In genomic region chr10:80265149-80265486, GRCm38 (mm10) we compare ENCODE assay signal across 8 mouse cellular contexts. TPM values are rescaled to one million over a fixed set of nuclear protein-coding genes. Genes with fewer than 3 reads are reported as not detected.
DNase-seq lines count a peak whose midpoint lies in the region; ATAC-seq and TF ChIP-seq lines count a peak whose summit lies in the region.

No protein-coding gene starts in this region.

- peak overlapping the region; percentile 42 for H3ac ChIP-seq in myocyte (ENCODE audit: control insufficient read depth, insufficient read length)

- no peaks in the 10 kb centered on the region for H3K27me3 ChIP-seq in kidney, postnatal 0 days (ENCODE audit: insufficient read depth, low read length)
- no peaks in the 10 kb centered on the region for H3K27me3 ChIP-seq in embryonic facial prominence, embryonic 11.5 days (ENCODE audit: control insufficient read depth, insufficient read depth, low read length)
- no peaks in the 10 kb centered on the region for H3K27me3 ChIP-seq in intestine, embryonic 14.5 days (replicated peaks; ENCODE audit: control insufficient read depth, insufficient read depth, low read length)
- no peaks in the 10 kb centered on the region for H3K27me3 ChIP-seq in myocyte (ENCODE audit: control insufficient read depth, insufficient read depth, insufficient read length)

- no peak for ATAC-seq in kidney, postnatal 0 days (replicated peaks; ENCODE audit: low FRiP score, low read depth)
- peak; percentile 7 for ATAC-seq in embryonic facial prominence, embryonic 11.5 days (replicated peaks; ENCODE audit: insufficient number of reproducible peaks, low FRiP score, low TSS enrichment, low read depth)
- no peak for ATAC-seq in intestine, embryonic 14.5 days (replicated peaks; ENCODE audit: low FRiP score, low TSS enrichment, low read depth)

- H3K4me1 ChIP-seq in kidney, postnatal 0 days (replicated peaks; ENCODE audit: insufficient read depth, low read length) = peaks cover 19% of the 10 kb centered on the region
- H3K4me1 ChIP-seq in embryonic facial prominence, embryonic 11.5 days (ENCODE audit: control insufficient read depth, insufficient read depth, low read length) = peaks cover 3% of the 10 kb centered on the region
- H3K4me1 ChIP-seq in intestine, embryonic 14.5 days (replicated peaks; ENCODE audit: control insufficient read depth, insufficient read depth, low read length) = peaks cover 42% of the 10 kb centered on the region

- TF ChIP-seq CTCF in kidney, postnatal 0 days (IDR thresholded peaks at IDR 0.05; ENCODE audit: low read depth) = no peak

- H3K4me2 ChIP-seq in kidney, postnatal 0 days (ENCODE audit: low read length) = peak overlapping the region; percentile 80
- peak overlapping the region; percentile 35 for H3K4me2 ChIP-seq in embryonic facial prominence, embryonic 11.5 days (ENCODE audit: low read depth, low read length)
- H3K4me2 ChIP-seq in intestine, embryonic 14.5 days (ENCODE audit: low read length) = peak overlapping the region; percentile 92
- H3K4me2 ChIP-seq in myocyte (ENCODE audit: low read depth) = peak overlapping the region; percentile 92

- peak overlapping the region; percentile 87 for H3K4me3 ChIP-seq in kidney, postnatal 0 days (replicated peaks; ENCODE audit: low read depth, low read length)
- peak overlapping the region; percentile 83 for H3K4me3 ChIP-seq in embryonic facial prominence, embryonic 11.5 days (ENCODE audit: low read depth, low read length)
- H3K4me3 ChIP-seq in intestine, embryonic 14.5 days (ENCODE audit: low read depth, low read length) = peak overlapping the region; percentile 98
- H3K4me3 ChIP-seq in myocyte = peak overlapping the region; percentile 85

- H3K27ac ChIP-seq in kidney, postnatal 0 days = peak overlapping the region; percentile 69
- H3K27ac ChIP-seq in embryonic facial prominence, embryonic 11.5 days (replicated peaks; ENCODE audit: low read depth, low read length) = peak overlapping the region; percentile 39; the same call in 1 of the 2 replicates
- peak overlapping the region; percentile 67; the same call in 1 of the 2 replicates for H3K27ac ChIP-seq in intestine, embryonic 14.5 days (ENCODE audit: low read depth)

- H3K79me2 ChIP-seq in myocyte (ENCODE audit: control insufficient read depth, insufficient read depth) = peaks cover 66% of the 10 kb centered on the region

- H3K9ac ChIP-seq in kidney, postnatal 0 days (ENCODE audit: low read depth, low read length) = peak overlapping the region; percentile 87
- H3K9ac ChIP-seq in embryonic facial prominence, embryonic 11.5 days (replicated peaks; ENCODE audit: low read length) = peak overlapping the region; percentile 90
- H3K9ac ChIP-seq in intestine, embryonic 14.5 days (ENCODE audit: low read length) = peak overlapping the region; percentile 97

- H3K9me3 ChIP-seq in kidney, postnatal 0 days (replicated peaks; ENCODE audit: low read length) = no peaks in the 10 kb centered on the region
- H3K9me3 ChIP-seq in embryonic facial prominence, embryonic 11.5 days (replicated peaks; ENCODE audit: control insufficient read depth, low read length) = no peaks in the 10 kb centered on the region
- H3K9me3 ChIP-seq in intestine, embryonic 14.5 days (ENCODE audit: control insufficient read depth, low read length) = no peaks in the 10 kb centered on the region

- no peak for DNase-seq in kidney, postnatal 0 days (ENCODE audit: low spot score)
- DNase-seq in kidney, postnatal 36 days = no peak
- DNase-seq in embryonic facial prominence, embryonic 11.5 days (ENCODE audit: low spot score) = no peak
- DNase-seq in intestine, embryonic 14.5 days (ENCODE audit: low spot score) = no peak
- no peak for DNase-seq in left cerebral cortex, adult 9 months (ENCODE audit: low spot score in 2 of 2)
- no peak for DNase-seq in ovary, postnatal 36 days (ENCODE audit: low spot score)
- no peak for DNase-seq in cerebellum, postnatal 14 days

- H3K36me3 ChIP-seq in kidney, postnatal 0 days (ENCODE audit: insufficient read depth, low read length) = 0 out of 2 replicates have a peak, but pooled peaks cover 3% of the 10 kb centered on the region
- H3K36me3 ChIP-seq in embryonic facial prominence, embryonic 11.5 days (replicated peaks; ENCODE audit: control insufficient read depth, insufficient read depth, low read depth, low read length) = no peaks in the 10 kb centered on the region; the same call in 1 of the 2 replicates
- peaks cover 16% of the 10 kb centered on the region; the same call in 1 of the 2 replicates for H3K36me3 ChIP-seq in intestine, embryonic 14.5 days (ENCODE audit: control insufficient read depth, insufficient read depth, low read length)
- H3K36me3 ChIP-seq in myocyte (ENCODE audit: control insufficient read depth, insufficient read depth) = no peaks in the 10 kb centered on the region

- WGBS in kidney, postnatal 0 days = under 1% methylated on average over 18 of the region's 18 CpGs
- under 1% methylated on average over 18 of the region's 18 CpGs for WGBS in embryonic facial prominence, embryonic 11.5 days
- WGBS in intestine, embryonic 14.5 days = 1% methylated on average over 18 of the region's 18 CpGs

- no peak for TF ChIP-seq POLR2A in myocyte (IDR thresholded peaks at IDR 0.05; ENCODE audit: insufficient read length, low read depth)

TF ChIP-seq in myocyte, 11 proteins besides CTCF, POLR2A, EP300 and RAD21:
- TF ChIP-seq USF1 (IDR thresholded peaks at IDR 0.05; ENCODE audit: low read depth) = no peak
- TF ChIP-seq TCF3 (IDR thresholded peaks at IDR 0.05; ENCODE audit: insufficient read length, low read depth) = no peak
- no peak for TF ChIP-seq POLR2AphosphoS2 (IDR thresholded peaks at IDR 0.05; ENCODE audit: insufficient read length, low read depth)
- TF ChIP-seq REST (IDR thresholded peaks at IDR 0.05; ENCODE audit: insufficient read depth, insufficient read length) = no peak
- TF ChIP-seq MYOG (IDR thresholded peaks at IDR 0.05; ENCODE audit: control insufficient read depth in 1 of 3, insufficient read depth in 1 of 3, insufficient read length in 2 of 3, low read depth in 2 of 3) = no peak
- TF ChIP-seq MAX (IDR thresholded peaks at IDR 0.05; ENCODE audit: low read depth) = no peak
- no peak for TF ChIP-seq E2F4 (IDR thresholded peaks at IDR 0.05; ENCODE audit: insufficient read depth)
- TF ChIP-seq SRF (IDR thresholded peaks at IDR 0.05; ENCODE audit: control insufficient read depth, insufficient read length, low read depth) = no peak
- TF ChIP-seq TCF12 (IDR thresholded peaks at IDR 0.05; ENCODE audit: insufficient read depth, poor library complexity, severe bottlenecking) = no peak
- no peak for TF ChIP-seq CEBPB (IDR thresholded peaks at IDR 0.05; ENCODE audit: insufficient read depth, poor library complexity, severe bottlenecking)
- TF ChIP-seq MYOD1 (IDR thresholded peaks at IDR 0.05; ENCODE audit: control insufficient read depth in 1 of 3, insufficient read length in 2 of 3, low read depth in 2 of 3) = no peak

RNA-seq across cellular contexts. Expression of gene Dazap1, which starts 3.8 kb away (rescaled TPM):
- 43.7 and 44.6 TPM in 2 replicates for polyA plus RNA-seq in kidney, postnatal 0 days (2015; fragmentation: Nextera tagmentation; extraction: Ambion mirVana)
- polyA plus RNA-seq in embryonic facial prominence, embryonic 11.5 days (2014; fragmentation: Nextera tagmentation; extraction: Ambion mirVana) = 40.9 and 44.7 TPM in 2 replicates
- 42.3 and 45.7 TPM in 2 replicates for polyA plus RNA-seq in intestine, embryonic 14.5 days (2014; fragmentation: Nextera tagmentation; extraction: Ambion mirVana)
- 123 TPM for polyA plus RNA-seq in myocyte (2012; fragmentation: generic; extraction: Trizol)

RNA-seq across cellular contexts. Expression of gene Gamt, which starts 4.3 kb away (rescaled TPM):
- polyA plus RNA-seq in kidney, postnatal 0 days (2015; fragmentation: Nextera tagmentation; extraction: Ambion mirVana) = 25.5 and 26.0 TPM in 2 replicates
- 21.9 and 22.4 TPM in 2 replicates for polyA plus RNA-seq in embryonic facial prominence, embryonic 11.5 days (2014; fragmentation: Nextera tagmentation; extraction: Ambion mirVana)
- 34.1 and 61.2 TPM in 2 replicates for polyA plus RNA-seq in intestine, embryonic 14.5 days (2014; fragmentation: Nextera tagmentation; extraction: Ambion mirVana)
- 162 TPM for polyA plus RNA-seq in myocyte (2012; fragmentation: generic; extraction: Trizol)

RNA-seq across cellular contexts. Expression of gene Ndufs7, which starts 16.2 kb away (rescaled TPM):
- polyA plus RNA-seq in kidney, postnatal 0 days (2015; fragmentation: Nextera tagmentation; extraction: Ambion mirVana) = 537 and 556 TPM in 2 replicates
- 221 and 253 TPM in 2 replicates for polyA plus RNA-seq in embryonic facial prominence, embryonic 11.5 days (2014; fragmentation: Nextera tagmentation; extraction: Ambion mirVana)
- 453 and 498 TPM in 2 replicates for polyA plus RNA-seq in intestine, embryonic 14.5 days (2014; fragmentation: Nextera tagmentation; extraction: Ambion mirVana)
- 407 TPM for polyA plus RNA-seq in myocyte (2012; fragmentation: generic; extraction: Trizol)

RNA-seq across cellular contexts. Expression of gene Rps15, which starts 27.1 kb away (rescaled TPM):
- 974 and 1,069 TPM in 2 replicates for polyA plus RNA-seq in kidney, postnatal 0 days (2015; fragmentation: Nextera tagmentation; extraction: Ambion mirVana)
- polyA plus RNA-seq in embryonic facial prominence, embryonic 11.5 days (2014; fragmentation: Nextera tagmentation; extraction: Ambion mirVana) = 886 and 948 TPM in 2 replicates
- 1,236 and 1,315 TPM in 2 replicates for polyA plus RNA-seq in intestine, embryonic 14.5 days (2014; fragmentation: Nextera tagmentation; extraction: Ambion mirVana)
- 4,761 TPM for polyA plus RNA-seq in myocyte (2012; fragmentation: generic; extraction: Trizol)

RNA-seq across cellular contexts. Expression of gene Apc2, which starts 30.7 kb away (rescaled TPM):
- polyA plus RNA-seq in kidney, postnatal 0 days (2015; fragmentation: Nextera tagmentation; extraction: Ambion mirVana) = 0.51 and 0.86 TPM in 2 replicates
- polyA plus RNA-seq in embryonic facial prominence, embryonic 11.5 days (2014; fragmentation: Nextera tagmentation; extraction: Ambion mirVana) = 11.0 and 15.8 TPM in 2 replicates
- 7.8 and 9.1 TPM in 2 replicates for polyA plus RNA-seq in intestine, embryonic 14.5 days (2014; fragmentation: Nextera tagmentation; extraction: Ambion mirVana)
- polyA plus RNA-seq in myocyte (2012; fragmentation: generic; extraction: Trizol) = 0.24 TPM

Comparison
In these comparisons a context has a peak if more than half of its experiments do, and no peak if none do; other contexts are left out.
1. H3K4me2 ChIP-seq: peak in every context shown above with its lines; median percentile 92 in intestine, embryonic 14.5 days; 92 in myocyte; 80 in kidney, postnatal 0 days; 35 in embryonic facial prominence, embryonic 11.5 days.